Mouse (Mus musculus): ENCODE data around the gene Fry. TPM values are rescaled to one million over a fixed set of nuclear protein-coding genes. Genes with fewer than 3 reads are reported as not detected.

Fry gene
- polyA plus RNA-seq, 1 experiment: 28.4 TPM

GRCm38 (mm10) chr5:150083190-150083589 lies 35.3 kb upstream of the Fry start:
- no peaks in the 10 kb centered on the region for H3K27me3 ChIP-seq (ENCODE audit: control insufficient read depth, insufficient read depth, low read length, poor library complexity, severe bottlenecking)
- no peak overlapping the region for H3K9ac ChIP-seq (ENCODE audit: low read depth, poor library complexity, severe bottlenecking)
- H3K27ac ChIP-seq (ENCODE audit: insufficient read depth, low read length): no peak overlapping the region
- no peaks in the 10 kb centered on the region for H3K36me3 ChIP-seq (ENCODE audit: control insufficient read depth, insufficient read depth, low read length, poor library complexity, severe bottlenecking)
- H3K4me1 ChIP-seq (ENCODE audit: control insufficient read depth, insufficient read depth, low read length): peaks cover 2% of the 10 kb centered on the region
- peaks cover 4% of the 10 kb centered on the region; the same call in 1 of the 2 replicates for H3K9me3 ChIP-seq (replicated peaks; ENCODE audit: control insufficient read depth, insufficient read depth, low read length, poor library complexity, severe bottlenecking)
- TF ChIP-seq EP300 (IDR thresholded peaks at IDR 0.05; ENCODE audit: insufficient read depth, low read depth, low read length): no peak
- TF ChIP-seq CTCF (IDR thresholded peaks at IDR 0.05; ENCODE audit: low read depth, low read length): no peak
- no peak for TF ChIP-seq POLR2A (IDR thresholded peaks at IDR 0.05; ENCODE audit: insufficient read depth, low read length)
- H3K4me3 ChIP-seq (ENCODE audit: low read depth, low read length): no peak overlapping the region

GRCm38 (mm10) chr5:150097620-150098019 lies 20.8 kb upstream of the Fry start:
- H3K4me1 ChIP-seq (ENCODE audit: control insufficient read depth, insufficient read depth, low read length): no peaks in the 10 kb centered on the region
- no peak overlapping the region for H3K9ac ChIP-seq (ENCODE audit: low read depth, poor library complexity, severe bottlenecking)
- no peak for TF ChIP-seq EP300 (IDR thresholded peaks at IDR 0.05; ENCODE audit: insufficient read depth, low read depth, low read length)
- peak; percentile 73 for TF ChIP-seq CTCF (IDR thresholded peaks at IDR 0.05; ENCODE audit: low read depth, low read length)
- no peak overlapping the region for H3K27ac ChIP-seq (ENCODE audit: insufficient read depth, low read length)
- no peak overlapping the region for H3K4me3 ChIP-seq (ENCODE audit: low read depth, low read length)
- H3K36me3 ChIP-seq (ENCODE audit: control insufficient read depth, insufficient read depth, low read length, poor library complexity, severe bottlenecking): no peaks in the 10 kb centered on the region
- no peaks in the 10 kb centered on the region for H3K9me3 ChIP-seq (replicated peaks; ENCODE audit: control insufficient read depth, insufficient read depth, low read length, poor library complexity, severe bottlenecking)
- no peaks in the 10 kb centered on the region for H3K27me3 ChIP-seq (ENCODE audit: control insufficient read depth, insufficient read depth, low read length, poor library complexity, severe bottlenecking)

GRCm38 (mm10) chr5:150098754-150099153 lies 19.7 kb upstream of the Fry start:
- H3K27ac ChIP-seq (ENCODE audit: insufficient read depth, low read length): no peak overlapping the region
- no peak overlapping the region for H3K9ac ChIP-seq (ENCODE audit: low read depth, poor library complexity, severe bottlenecking)
- no peaks in the 10 kb centered on the region for H3K9me3 ChIP-seq (replicated peaks; ENCODE audit: control insufficient read depth, insufficient read depth, low read length, poor library complexity, severe bottlenecking)
- H3K27me3 ChIP-seq (ENCODE audit: control insufficient read depth, insufficient read depth, low read length, poor library complexity, severe bottlenecking): no peaks in the 10 kb centered on the region
- H3K36me3 ChIP-seq (ENCODE audit: control insufficient read depth, insufficient read depth, low read length, poor library complexity, severe bottlenecking): no peaks in the 10 kb centered on the region
- no peak overlapping the region for H3K4me3 ChIP-seq (ENCODE audit: low read depth, low read length)
- no peak for TF ChIP-seq POLR2A (IDR thresholded peaks at IDR 0.05; ENCODE audit: insufficient read depth, low read length)
- no peak for TF ChIP-seq CTCF (IDR thresholded peaks at IDR 0.05; ENCODE audit: low read depth, low read length)
- no peak for TF ChIP-seq EP300 (IDR thresholded peaks at IDR 0.05; ENCODE audit: insufficient read depth, low read depth, low read length)
- no peaks in the 10 kb centered on the region for H3K4me1 ChIP-seq (ENCODE audit: control insufficient read depth, insufficient read depth, low read length)

- H3K9ac ChIP-seq (ENCODE audit: low read depth, poor library complexity, severe bottlenecking): no peak overlapping the region
Observed at GRCm38 (mm10) chr5:150101789-150102188, 16.7 kb upstream of the Fry start.

GRCm38 (mm10) chr5:150106358-150106757 lies 12.1 kb upstream of the Fry start:
- H3K4me3 ChIP-seq (ENCODE audit: low read depth, low read length): no peak overlapping the region
- no peaks in the 10 kb centered on the region for H3K36me3 ChIP-seq (ENCODE audit: control insufficient read depth, insufficient read depth, low read length, poor library complexity, severe bottlenecking)
- peaks cover 5% of the 10 kb centered on the region; the same call in 1 of the 2 replicates for H3K9me3 ChIP-seq (replicated peaks; ENCODE audit: control insufficient read depth, insufficient read depth, low read length, poor library complexity, severe bottlenecking)
- H3K27ac ChIP-seq (ENCODE audit: insufficient read depth, low read length): no peak overlapping the region
- TF ChIP-seq CTCF (IDR thresholded peaks at IDR 0.05; ENCODE audit: low read depth, low read length) (no peak), EP300 (IDR thresholded peaks at IDR 0.05; ENCODE audit: insufficient read depth, low read depth, low read length) (no peak), POLR2A (IDR thresholded peaks at IDR 0.05; ENCODE audit: insufficient read depth, low read length) (no peak)
- H3K27me3 ChIP-seq (ENCODE audit: control insufficient read depth, insufficient read depth, low read length, poor library complexity, severe bottlenecking): no peaks in the 10 kb centered on the region
- H3K4me1 ChIP-seq (ENCODE audit: control insufficient read depth, insufficient read depth, low read length): no peaks in the 10 kb centered on the region
- no peak overlapping the region for H3K9ac ChIP-seq (ENCODE audit: low read depth, poor library complexity, severe bottlenecking)

More at GRCm38 (mm10) chr5:150101789-150102188, 16.7 kb upstream of the Fry start:
- Histone ChIP-seq H3K9me3 (replicated peaks; ENCODE audit: control insufficient read depth, insufficient read depth, low read length, poor library complexity, severe bottlenecking) (no peaks in the 10 kb centered on the region; the same call in 1 of the 2 replicates), H3K27ac (ENCODE audit: insufficient read depth, low read length) (no peak overlapping the region), H3K4me3 (ENCODE audit: low read depth, low read length) (no peak overlapping the region), H3K4me1 (ENCODE audit: control insufficient read depth, insufficient read depth, low read length) (no peaks in the 10 kb centered on the region), H3K36me3 (ENCODE audit: control insufficient read depth, insufficient read depth, low read length, poor library complexity, severe bottlenecking) (no peaks in the 10 kb centered on the region), H3K27me3 (ENCODE audit: control insufficient read depth, insufficient read depth, low read length, poor library complexity, severe bottlenecking) (no peaks in the 10 kb centered on the region)
- TF ChIP-seq POLR2A (IDR thresholded peaks at IDR 0.05; ENCODE audit: insufficient read depth, low read length): no peak
- TF ChIP-seq EP300 (IDR thresholded peaks at IDR 0.05; ENCODE audit: insufficient read depth, low read depth, low read length): no peak
- TF ChIP-seq CTCF (IDR thresholded peaks at IDR 0.05; ENCODE audit: low read depth, low read length): no peak

- Histone ChIP-seq H3K4me1 (ENCODE audit: control insufficient read depth, insufficient read depth, low read length) (no peaks in the 10 kb centered on the region), H3K27me3 (ENCODE audit: control insufficient read depth, insufficient read depth, low read length, poor library complexity, severe bottlenecking) (no peaks in the 10 kb centered on the region), H3K9me3 (replicated peaks; ENCODE audit: control insufficient read depth, insufficient read depth, low read length, poor library complexity, severe bottlenecking) (peaks cover 5% of the 10 kb centered on the region; the same call in 1 of the 2 replicates), H3K4me3 (ENCODE audit: low read depth, low read length) (no peak overlapping the region), H3K27ac (ENCODE audit: insufficient read depth, low read length) (peak overlapping the region; percentile 52; the same call in 1 of the 2 replicates), H3K36me3 (ENCODE audit: control insufficient read depth, insufficient read depth, low read length, poor library complexity, severe bottlenecking) (no peaks in the 10 kb centered on the region), H3K9ac (ENCODE audit: low read depth, poor library complexity, severe bottlenecking) (no peak overlapping the region)
- TF ChIP-seq EP300 (IDR thresholded peaks at IDR 0.05; ENCODE audit: insufficient read depth, low read depth, low read length): no peak
- no peak for TF ChIP-seq POLR2A (IDR thresholded peaks at IDR 0.05; ENCODE audit: insufficient read depth, low read length)
- TF ChIP-seq CTCF (IDR thresholded peaks at IDR 0.05; ENCODE audit: low read depth, low read length): no peak
Observed at GRCm38 (mm10) chr5:150111236-150111635, 7.2 kb upstream of the Fry start.
